Mouse (Mus musculus) MEL (cell line): ENCODE data around the gene Gbp8.
"Not testable (repeated sequence)": the region's sequence is repeated elsewhere in the genome, so short reads cannot be mapped to it uniquely, and the experiment has no call there.

Experiments
- ELF1 ChIP-seq: IDR thresholded peaks from 2 replicates; pipeline ENCODE4 v1.6.1; 2014; ENCODE audit warnings: low read depth, mild to moderate bottlenecking, inconsistent platforms, low read length, improper control_type of control experiment, moderate library complexity
- ETS1 ChIP-seq: IDR thresholded peaks from 2 replicates; pipeline ENCODE4 v1.6.1; 2012; ENCODE audit warnings: low read depth, mild to moderate bottlenecking, inconsistent platforms, low read length, improper control_type of control experiment, moderate library complexity
- GATA1 ChIP-seq: IDR thresholded peaks from 2 replicates; pipeline ENCODE4 v1.6.1; 2011; ENCODE audit warnings: low read depth, low read length, improper control_type of control experiment
- SIN3A ChIP-seq: IDR thresholded peaks from 2 replicates; pipeline ENCODE4 v1.6.1; 2012; ENCODE audit warnings: low read length, improper control_type of control experiment, inconsistent platforms

- not testable (repeated sequence) for TF ChIP-seq GATA1, SIN3A, ETS1, ELF1
Observed at GRCm38 (mm10) chr5:105105689-105106088, 33.7 kb downstream of the Gbp8 start.
